Mouse (Mus musculus) neural tube, embryonic 15.5 days (tissue): ENCODE results near the gene Cebpb. TPM values are rescaled to one million over a fixed set of nuclear protein-coding genes. Genes with fewer than 3 reads are reported as not detected.

Experiments used
- ATAC-seq: fragments of 200-750 bp; cut with Nextera tagmentation; 2 replicates; pipeline ENCODE4 v1.8.0; 2017; ENCODE audit warnings: mild to moderate bottlenecking, moderate TSS enrichment, moderate library complexity; ENCODE audit not compliant: low FRiP score
- H3K27ac ChIP-seq: fragments of 300-500 bp; sonication (generic); replicated peaks from 2 replicates; pipeline ENCODE4 v1.5.1; 2015; ENCODE audit warnings: mild to moderate bottlenecking, inconsistent platforms
- H3K27me3 ChIP-seq: fragments of 300-500 bp; sonication (generic); replicated peaks from 2 replicates; pipeline ENCODE4 v1.6.1; 2015; ENCODE audit warnings: inconsistent platforms
- H3K36me3 ChIP-seq: fragments of 300-500 bp; sonication (generic); 2 replicates; pipeline ENCODE4 v1.6.1; 2015; ENCODE audit warnings: inconsistent platforms
- H3K4me1 ChIP-seq: fragments of 300-500 bp; sonication (generic); 2 replicates; pipeline ENCODE4 v1.6.1; 2015; ENCODE audit warnings: inconsistent platforms
- H3K4me2 ChIP-seq: fragments of 300-500 bp; sonication (generic); 2 replicates; pipeline ENCODE4 v1.6.1; 2015; ENCODE audit warnings: inconsistent platforms, mild to moderate bottlenecking, moderate library complexity
- H3K4me3 ChIP-seq: fragments of 300-500 bp; sonication (generic); replicated peaks from 2 replicates; pipeline ENCODE4 v1.5.1; 2015; ENCODE audit warnings: mild to moderate bottlenecking, inconsistent platforms
- H3K9ac ChIP-seq: fragments of 300-500 bp; sonication (generic); replicated peaks from 2 replicates; pipeline ENCODE4 v1.6.1; 2015; ENCODE audit warnings: mild to moderate bottlenecking, inconsistent platforms
- H3K9me3 ChIP-seq: fragments of 300-500 bp; sonication (generic); replicated peaks from 2 replicates; pipeline ENCODE4 v1.6.1; 2016; ENCODE audit warnings: inconsistent platforms
- WGBS: fragments of 180-500 bp; shearing (Covaris S2); methylation state at CpG from one replicate; pipeline ENCODE4 v1.1.7; 2015; ENCODE audit warnings: mixed read lengths; 5-methylcytosine and 5-hydroxymethylcytosine counted together
- polyA plus RNA-seq: library from polyadenylated mRNA; unstranded; fragments of >200 nt; fragmentation: Nextera tagmentation; extraction: Ambion mirVana; gene quantifications from 2 replicates; pipeline ENCODE4 v1.2.1, GENCODE M21; 2015

Gene Cebpb
- polyA plus RNA-seq, 1 experiment from 2014 or later, result 2.5 TPM

DNA sequence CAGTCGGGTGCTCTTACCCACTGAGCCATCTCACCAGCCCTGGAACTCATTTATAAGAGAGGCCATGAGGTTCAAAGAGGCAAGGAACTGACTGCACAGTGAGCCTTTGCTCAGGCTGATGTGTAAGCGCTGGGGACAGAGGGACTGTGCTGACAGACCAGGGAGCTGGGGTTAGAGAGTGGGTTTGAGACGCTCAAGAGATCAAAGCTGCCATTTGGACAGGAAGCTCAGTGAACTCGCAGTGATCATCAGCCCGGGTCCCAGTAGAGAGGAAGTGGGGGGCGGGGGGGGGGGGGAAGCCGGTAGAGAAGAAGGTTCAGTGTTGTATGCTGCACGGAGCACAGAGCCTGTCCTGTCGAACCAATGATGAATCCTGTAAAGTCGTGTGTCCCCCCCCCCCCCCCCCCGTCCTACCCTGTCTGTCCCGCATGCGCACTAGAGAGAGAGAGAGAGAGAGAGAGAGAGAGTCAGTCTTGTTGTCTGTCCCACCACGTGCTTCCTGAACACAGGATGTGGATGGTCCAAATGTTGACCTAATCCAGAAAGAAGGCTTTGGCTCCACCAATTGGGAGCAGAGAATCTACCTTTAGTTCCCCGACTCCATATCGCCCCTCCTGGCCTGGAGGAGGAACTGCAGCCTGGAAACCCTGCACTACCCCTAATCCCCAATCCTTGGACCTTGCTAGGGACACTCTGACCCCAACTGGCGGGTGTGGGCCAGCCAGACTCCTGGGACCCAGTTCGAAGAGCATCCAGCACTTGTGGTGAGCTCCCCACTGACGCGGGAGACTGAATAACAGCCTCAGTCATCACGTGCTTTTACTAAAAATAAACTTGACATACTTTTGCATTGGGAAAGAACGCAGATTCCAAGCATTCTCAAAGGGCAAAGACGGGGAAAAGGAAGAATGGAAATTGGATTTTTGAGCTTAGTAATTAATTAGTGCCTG lies 24.4 kb downstream of the Cebpb start:
- H3K9ac ChIP-seq, result no peak overlapping the region
- H3K36me3 ChIP-seq, result no peaks in the 10 kb centered on the region
- WGBS, result 75% methylated on average over 17 of the region's 23 CpGs
- ATAC-seq, result no peak
- H3K4me1 ChIP-seq, result no peaks in the 10 kb centered on the region
- no peak overlapping the region for H3K4me2 ChIP-seq
- H3K9me3 ChIP-seq, result no peaks in the 10 kb centered on the region
- no peaks in the 10 kb centered on the region for H3K27me3 ChIP-seq
- no peak overlapping the region for H3K4me3 ChIP-seq
- no peak overlapping the region for H3K27ac ChIP-seq

DNA sequence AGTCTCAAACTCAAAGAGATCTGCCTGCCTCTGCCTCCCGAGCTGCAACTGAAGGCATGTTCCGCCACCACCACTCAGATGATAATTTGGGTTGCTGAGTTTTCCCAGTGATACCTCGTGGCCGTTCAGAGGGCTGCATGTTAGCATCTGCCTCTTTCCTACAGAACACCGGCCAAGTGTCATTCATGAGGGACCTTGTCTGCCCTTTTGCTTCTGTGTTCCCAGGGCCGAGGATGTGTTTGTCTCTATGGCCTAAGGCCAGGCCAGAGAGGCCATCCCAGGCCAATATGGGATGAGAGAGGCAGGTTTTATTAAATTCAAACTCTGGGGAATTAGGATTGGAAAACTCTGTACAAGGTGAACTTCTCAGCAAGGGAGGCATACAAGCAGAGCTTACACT lies 25.6 kb downstream of the Cebpb start:
- Histone ChIP-seq H3K9me3 (no peaks in the 10 kb centered on the region), H3K27me3 (no peaks in the 10 kb centered on the region), H3K4me1 (no peaks in the 10 kb centered on the region), H3K9ac (no peak overlapping the region), H3K4me3 (no peak overlapping the region), H3K4me2 (no peak overlapping the region), H3K27ac (no peak overlapping the region), H3K36me3 (no peaks in the 10 kb centered on the region)
- ATAC-seq, result no peak
- 96% methylated on average over 6 of the region's 6 CpGs for WGBS

DNA sequence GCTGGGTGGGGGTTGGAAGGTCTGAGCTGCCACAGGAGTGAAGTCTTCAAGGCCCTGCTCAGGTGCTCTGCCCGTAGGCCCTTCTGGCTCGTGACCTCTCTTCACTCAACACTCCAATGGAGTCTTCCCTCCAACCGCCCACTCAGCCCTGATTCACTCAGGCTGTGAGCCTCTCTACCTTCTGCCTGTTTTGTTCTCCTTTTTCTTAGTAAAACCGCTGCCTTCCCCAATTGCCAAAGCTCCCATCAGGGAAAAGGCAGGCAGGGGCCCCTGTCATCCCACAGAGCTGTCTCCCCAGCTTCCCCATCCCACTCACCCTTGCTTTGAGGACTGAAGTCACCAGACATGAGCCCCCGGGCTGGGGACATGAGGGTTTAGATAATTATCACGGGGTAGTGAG lies 26.3 kb downstream of the Cebpb start:
- H3K4me2 ChIP-seq, result no peak overlapping the region
- H3K9ac ChIP-seq, result no peak overlapping the region
- H3K27me3 ChIP-seq, result no peaks in the 10 kb centered on the region
- no peaks in the 10 kb centered on the region for H3K4me1 ChIP-seq
- no peaks in the 10 kb centered on the region for H3K9me3 ChIP-seq
- no peak for ATAC-seq
- no peaks in the 10 kb centered on the region for H3K36me3 ChIP-seq
- no peak overlapping the region for H3K27ac ChIP-seq
- H3K4me3 ChIP-seq, result no peak overlapping the region
- WGBS, result 77% methylated on average over 6 of the region's 6 CpGs

DNA sequence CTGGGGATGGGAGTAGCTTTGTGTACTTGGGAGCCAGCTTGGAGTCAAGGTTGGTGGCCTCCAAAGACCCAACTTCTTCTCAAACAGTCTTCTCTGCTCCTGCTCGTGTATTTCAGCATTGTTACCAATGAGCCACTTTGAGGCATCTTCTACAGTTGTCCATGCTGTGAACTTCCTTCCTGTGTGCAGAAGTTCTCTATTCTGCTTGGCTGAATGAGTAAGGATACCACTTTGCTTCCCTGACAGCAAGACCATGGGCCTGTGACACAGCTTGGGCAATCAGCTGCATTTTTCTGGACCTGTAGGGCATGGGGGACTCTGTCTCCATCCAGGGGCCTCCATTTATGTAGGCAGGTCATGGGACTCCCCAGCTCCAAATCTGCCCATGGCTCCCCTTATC lies 28.5 kb downstream of the Cebpb start:
- 77% methylated on average over 1 of the region's 1 CpGs for WGBS
- no peak overlapping the region for H3K4me3 ChIP-seq
- no peaks in the 10 kb centered on the region for H3K27me3 ChIP-seq
- H3K27ac ChIP-seq, result no peak overlapping the region
- no peak for ATAC-seq
- H3K36me3 ChIP-seq, result no peaks in the 10 kb centered on the region
- no peaks in the 10 kb centered on the region for H3K4me1 ChIP-seq
- no peaks in the 10 kb centered on the region for H3K9me3 ChIP-seq
- no peak overlapping the region for H3K4me2 ChIP-seq
- no peak overlapping the region for H3K9ac ChIP-seq

DNA sequence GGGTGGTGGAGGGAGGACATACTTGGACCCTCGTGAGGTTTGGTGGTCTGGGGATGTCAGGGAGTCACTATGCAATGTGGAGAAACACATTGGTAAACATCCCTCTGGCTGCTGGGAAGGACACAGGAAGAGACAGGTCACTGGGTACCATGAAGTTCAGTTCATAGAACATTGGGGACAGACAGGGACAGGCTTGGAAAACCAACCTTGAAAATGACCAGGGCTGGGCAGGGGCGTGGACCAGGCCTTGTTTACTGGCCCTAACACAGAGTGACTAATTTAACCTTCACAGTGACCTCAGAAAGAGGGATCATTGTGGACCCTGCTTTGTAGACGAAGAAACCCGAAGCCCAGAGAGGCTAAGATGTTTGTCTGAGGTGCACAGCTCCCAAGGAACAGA lies 30.8 kb downstream of the Cebpb start:
- H3K36me3 ChIP-seq, result no peaks in the 10 kb centered on the region
- no peak overlapping the region for H3K9ac ChIP-seq
- no peaks in the 10 kb centered on the region for H3K4me1 ChIP-seq
- H3K4me3 ChIP-seq, result no peak overlapping the region
- 78% methylated on average over 4 of the region's 4 CpGs for WGBS
- H3K27ac ChIP-seq, result no peak overlapping the region
- no peak overlapping the region for H3K4me2 ChIP-seq
- ATAC-seq, result no peak
- no peaks in the 10 kb centered on the region for H3K27me3 ChIP-seq
- no peaks in the 10 kb centered on the region for H3K9me3 ChIP-seq

DNA sequence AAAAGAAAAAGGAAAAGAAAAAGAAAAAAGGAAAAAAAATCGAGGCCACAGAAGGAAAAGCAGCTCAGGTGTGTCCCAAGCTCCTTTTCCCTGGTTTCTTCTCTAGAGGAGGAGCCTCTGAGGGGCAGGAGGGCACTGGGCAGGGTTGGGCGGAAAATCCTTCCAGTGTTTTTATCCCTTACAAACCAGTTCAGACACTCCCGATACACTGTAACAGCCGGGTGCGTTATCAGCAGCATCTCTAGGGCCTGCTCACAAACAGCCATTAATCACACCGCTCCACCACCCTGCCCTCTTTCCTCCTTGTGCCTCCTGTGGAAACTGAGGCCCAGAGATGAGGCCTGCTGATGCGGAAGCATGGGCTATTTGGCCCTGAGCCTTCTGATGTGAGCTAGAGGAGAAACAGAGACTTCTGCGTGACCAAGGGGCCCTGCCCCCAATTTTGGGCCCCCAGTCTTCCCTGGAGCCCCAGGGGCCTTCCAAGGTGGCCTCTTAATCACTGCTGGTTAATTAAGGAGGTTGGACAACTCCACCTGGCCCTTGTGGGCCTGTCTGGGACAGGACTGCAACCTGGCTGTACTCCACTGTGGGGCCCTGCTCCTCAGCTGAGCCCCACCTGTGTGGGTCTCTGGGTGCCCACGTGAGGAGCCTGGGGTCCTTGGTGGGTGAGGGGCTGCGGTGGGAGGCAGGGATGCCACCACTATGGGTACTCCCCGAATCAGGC lies 32.6 kb downstream of the Cebpb start:
- Histone ChIP-seq H3K4me2 (no peak overlapping the region), H3K27me3 (no peaks in the 10 kb centered on the region), H3K4me3 (no peak overlapping the region), H3K9ac (no peak overlapping the region), H3K36me3 (no peaks in the 10 kb centered on the region), H3K27ac (no peak overlapping the region), H3K4me1 (no peaks in the 10 kb centered on the region), H3K9me3 (no peaks in the 10 kb centered on the region)
- 79% methylated on average over 11 of the region's 11 CpGs for WGBS
- ATAC-seq, result no peak

DNA sequence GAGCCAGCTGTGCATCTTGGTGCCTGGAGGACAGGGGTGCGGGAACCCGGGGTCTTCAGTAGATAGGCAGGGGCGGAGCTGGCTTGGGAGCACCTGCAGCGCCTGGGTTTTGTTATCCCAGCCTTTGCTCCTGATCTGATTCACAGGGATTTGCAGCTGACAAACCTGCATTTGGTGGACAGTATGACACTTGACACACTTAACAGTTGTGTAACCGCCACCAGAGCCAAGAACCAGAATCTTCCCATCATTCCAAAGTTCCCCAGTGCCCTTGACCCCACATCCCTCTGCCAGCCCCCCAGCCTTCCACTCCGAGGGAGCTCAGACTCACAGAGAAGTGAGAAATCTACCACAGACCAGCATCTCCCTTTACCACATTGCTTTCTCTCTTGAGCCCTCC lies 33.8 kb downstream of the Cebpb start:
- Histone ChIP-seq H3K4me2 (no peak overlapping the region), H3K27ac (no peak overlapping the region), H3K9ac (no peak overlapping the region), H3K4me1 (peaks cover 4% of the 10 kb centered on the region; the same call in 1 of the 2 replicates), H3K4me3 (no peak overlapping the region), H3K36me3 (no peaks in the 10 kb centered on the region), H3K9me3 (no peaks in the 10 kb centered on the region), H3K27me3 (no peaks in the 10 kb centered on the region)
- 66% methylated on average over 6 of the region's 6 CpGs for WGBS
- no peak for ATAC-seq

DNA sequence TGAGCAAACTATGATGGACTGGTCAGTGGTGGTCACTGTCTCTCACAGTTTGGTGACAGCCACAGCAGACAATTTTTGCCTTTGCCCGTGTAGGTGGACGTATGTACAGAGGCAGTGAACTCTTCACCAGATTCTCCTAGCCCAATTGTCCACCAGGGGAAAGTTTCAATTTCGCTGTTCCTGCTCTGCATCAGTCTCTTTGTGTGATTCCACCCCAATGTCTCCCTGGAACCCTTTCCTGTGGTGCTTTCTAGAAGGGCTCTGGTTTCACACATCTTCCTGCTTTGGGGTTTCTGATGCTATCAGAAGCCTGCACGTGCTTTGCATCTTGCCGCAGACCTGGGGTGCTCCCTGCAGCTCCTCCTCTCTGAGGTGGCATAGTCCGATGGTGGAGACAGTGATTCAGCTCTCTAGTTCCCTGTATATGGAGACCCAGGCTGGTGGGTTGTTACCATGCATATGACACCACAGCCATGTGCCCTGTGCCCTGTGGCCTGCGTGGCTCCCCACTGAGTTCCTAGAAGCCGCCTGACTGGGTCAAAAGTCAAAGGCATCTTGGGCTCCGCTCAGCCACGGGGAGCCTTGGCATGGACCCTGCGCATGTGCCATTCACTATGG lies 35.0 kb downstream of the Cebpb start:
- Histone ChIP-seq H3K27me3 (no peaks in the 10 kb centered on the region), H3K9ac (no peak overlapping the region), H3K36me3 (no peaks in the 10 kb centered on the region), H3K27ac (no peak overlapping the region), H3K4me1 (peaks cover 4% of the 10 kb centered on the region; the same call in 1 of the 2 replicates), H3K9me3 (no peaks in the 10 kb centered on the region), H3K4me2 (no peak overlapping the region), H3K4me3 (no peak overlapping the region)
- no peak for ATAC-seq
- 79% methylated on average over 11 of the region's 11 CpGs for WGBS

DNA sequence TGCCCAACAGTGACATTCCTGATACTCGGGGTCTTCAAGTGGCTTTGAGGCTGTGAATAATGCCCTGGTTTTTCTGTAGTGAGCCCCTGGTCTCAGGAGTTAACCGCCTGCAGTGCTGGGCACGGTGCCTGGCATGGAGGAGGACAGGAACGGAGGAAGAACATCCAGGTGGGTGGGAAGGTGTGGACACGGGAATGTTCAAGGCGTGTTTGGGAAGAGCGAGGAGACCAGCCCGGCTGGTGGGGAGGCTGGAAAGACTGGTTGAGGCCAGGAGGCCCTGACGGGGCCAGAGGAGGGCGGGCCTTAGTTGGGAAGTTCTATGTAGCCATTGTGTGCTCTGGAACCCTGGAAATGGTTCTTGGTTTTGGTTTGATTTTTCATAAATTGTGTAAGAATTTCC lies 37.2 kb downstream of the Cebpb start:
- Histone ChIP-seq H3K4me2 (no peak overlapping the region), H3K9ac (no peak overlapping the region), H3K4me3 (no peak overlapping the region), H3K27ac (no peak overlapping the region), H3K36me3 (no peaks in the 10 kb centered on the region), H3K9me3 (no peaks in the 10 kb centered on the region), H3K4me1 (peaks cover 4% of the 10 kb centered on the region; the same call in 1 of the 2 replicates), H3K27me3 (no peaks in the 10 kb centered on the region)
- no peak for ATAC-seq
- WGBS, result 95% methylated on average over 10 of the region's 10 CpGs

DNA sequence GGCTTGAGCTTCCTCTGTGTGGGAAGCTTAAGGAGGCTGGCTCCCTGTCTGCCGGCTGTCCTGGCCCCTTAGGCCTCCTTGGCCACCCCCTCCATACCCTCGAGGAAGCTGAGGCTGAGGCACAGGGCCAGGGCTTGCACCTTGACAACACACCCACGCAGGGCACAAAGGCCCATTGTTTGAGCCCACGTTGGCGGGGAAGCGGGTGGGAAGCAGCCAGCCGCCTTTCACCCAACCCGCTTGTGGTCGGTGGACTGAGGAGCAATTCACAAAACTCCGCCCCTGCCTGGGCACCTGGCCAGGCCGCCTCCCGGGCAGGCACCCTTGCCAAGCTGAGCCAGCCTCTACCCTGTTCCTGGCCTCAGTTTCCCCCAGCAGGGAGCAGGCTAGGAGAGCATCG lies 38.4 kb downstream of the Cebpb start:
- H3K27ac ChIP-seq, result no peak overlapping the region
- no peak overlapping the region for H3K4me3 ChIP-seq
- H3K9ac ChIP-seq, result no peak overlapping the region
- WGBS, result 47% methylated on average over 13 of the region's 13 CpGs
- H3K4me2 ChIP-seq, result no peak overlapping the region
- no peaks in the 10 kb centered on the region for H3K27me3 ChIP-seq
- peak; percentile 61; the same call in 1 of the 2 replicates for ATAC-seq
- no peaks in the 10 kb centered on the region for H3K36me3 ChIP-seq
- H3K4me1 ChIP-seq, result peaks cover 4% of the 10 kb centered on the region; the same call in 1 of the 2 replicates
- no peaks in the 10 kb centered on the region for H3K9me3 ChIP-seq

DNA sequence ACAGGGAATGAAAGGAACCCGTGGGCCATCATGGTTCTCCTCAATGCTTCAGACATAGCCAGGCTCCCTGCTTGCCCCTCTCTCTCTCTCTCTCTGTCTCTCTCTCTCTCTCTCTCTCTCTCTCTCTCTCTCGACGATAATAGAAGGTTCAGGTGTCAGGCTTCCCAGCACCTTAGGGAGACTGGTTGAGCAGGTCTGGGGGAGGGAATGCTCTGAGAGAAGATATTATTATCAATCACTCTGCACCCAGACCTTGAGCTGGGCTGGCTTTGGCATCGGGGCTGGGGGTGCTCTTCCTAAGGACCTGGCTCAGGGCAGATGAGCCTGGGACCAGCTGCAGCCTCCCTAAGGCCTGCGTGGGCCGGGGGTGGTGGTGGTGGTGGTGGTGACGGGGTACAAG lies 41.3 kb downstream of the Cebpb start:
- no peak overlapping the region for H3K4me2 ChIP-seq
- H3K9me3 ChIP-seq, result no peaks in the 10 kb centered on the region
- ATAC-seq, result no peak
- WGBS, result 80% methylated on average over 7 of the region's 7 CpGs
- peaks cover 4% of the 10 kb centered on the region; the same call in 1 of the 2 replicates for H3K4me1 ChIP-seq
- no peaks in the 10 kb centered on the region for H3K36me3 ChIP-seq
- H3K9ac ChIP-seq, result no peak overlapping the region
- H3K4me3 ChIP-seq, result no peak overlapping the region
- H3K27ac ChIP-seq, result no peak overlapping the region
- no peaks in the 10 kb centered on the region for H3K27me3 ChIP-seq
